Mouse (Mus musculus): ENCODE data around the gene Ccser2. TPM values are rescaled to one million over a fixed set of nuclear protein-coding genes. Genes with fewer than 3 reads are reported as not detected.
A peak's percentile ranks its signal among the peaks of the same experiment; 100 is the strongest.

Gene Ccser2
- polyA plus RNA-seq, 1 experiment from 2014 or later, result 25.5 TPM

GRCm38 (mm10) chr14:36894701-36895100, 73.9 kb downstream of the Ccser2 start:
- H3K27me3 ChIP-seq (ENCODE audit: low read depth, poor library complexity, severe bottlenecking), result no peaks in the 10 kb centered on the region
- DNase-seq (ENCODE audit: low spot score), result no peak
- H3K4me1 ChIP-seq, result no peaks in the 10 kb centered on the region
- 85% methylated on average over 3 of the region's 3 CpGs for WGBS
- no peak overlapping the region for H3K27ac ChIP-seq
- 0 out of 2 replicates have a peak, but pooled peaks cover 3% of the 10 kb centered on the region for H3K36me3 ChIP-seq
- H3K4me3 ChIP-seq, result no peak overlapping the region
- no peaks in the 10 kb centered on the region for H3K9me3 ChIP-seq (replicated peaks)

GRCm38 (mm10) chr14:36892762-36893358, 75.7 kb downstream of the Ccser2 start:
- WGBS, result 85% methylated on average over 2 of the region's 2 CpGs
- no peaks in the 10 kb centered on the region for H3K4me1 ChIP-seq
- H3K36me3 ChIP-seq, result 0 out of 2 replicates have a peak, but pooled peaks cover 3% of the 10 kb centered on the region
- no peak for DNase-seq (ENCODE audit: low spot score)
- H3K9me3 ChIP-seq (replicated peaks), result no peaks in the 10 kb centered on the region
- no peak overlapping the region for H3K4me3 ChIP-seq
- H3K27ac ChIP-seq, result no peak overlapping the region
- no peaks in the 10 kb centered on the region for H3K27me3 ChIP-seq (ENCODE audit: low read depth, poor library complexity, severe bottlenecking)

GRCm38 (mm10) chr14:36890130-36890529, 78.4 kb downstream of the Ccser2 start:
- no peaks in the 10 kb centered on the region for H3K4me1 ChIP-seq
- H3K4me3 ChIP-seq, result no peak overlapping the region
- no peaks in the 10 kb centered on the region for H3K9me3 ChIP-seq (replicated peaks)
- 82% methylated on average over 7 of the region's 7 CpGs for WGBS
- no peak for DNase-seq (ENCODE audit: low spot score)
- no peak overlapping the region for H3K27ac ChIP-seq
- no peaks in the 10 kb centered on the region for H3K27me3 ChIP-seq (ENCODE audit: low read depth, poor library complexity, severe bottlenecking)
- 0 out of 2 replicates have a peak, but pooled peaks cover 3% of the 10 kb centered on the region for H3K36me3 ChIP-seq

- DNase-seq (ENCODE audit: low spot score), result no peak
Measured at GRCm38 (mm10) chr14:36885680-36886079, 82.9 kb downstream of the Ccser2 start.

GRCm38 (mm10) chr14:36885117-36885516, 83.5 kb downstream of the Ccser2 start:
- H3K4me1 ChIP-seq, result no peaks in the 10 kb centered on the region
- WGBS, result 89% methylated on average over 1 of the region's 1 CpGs
- H3K27ac ChIP-seq, result no peak overlapping the region

More at GRCm38 (mm10) chr14:36885680-36886079, 82.9 kb downstream of the Ccser2 start:
- no peak overlapping the region for H3K4me3 ChIP-seq
- H3K9me3 ChIP-seq (replicated peaks), result no peaks in the 10 kb centered on the region
- H3K27ac ChIP-seq, result no peak overlapping the region
- WGBS, result 93% methylated on average over 5 of the region's 5 CpGs
- peaks cover 3% of the 10 kb centered on the region; the same call in 1 of the 2 replicates for H3K36me3 ChIP-seq
- no peaks in the 10 kb centered on the region for H3K4me1 ChIP-seq
- no peaks in the 10 kb centered on the region for H3K27me3 ChIP-seq (ENCODE audit: low read depth, poor library complexity, severe bottlenecking)

GRCm38 (mm10) chr14:36883576-36883975, 85.0 kb downstream of the Ccser2 start:
- no peak for DNase-seq (ENCODE audit: low spot score)
- Histone ChIP-seq H3K4me3 (no peak overlapping the region), H3K27me3 (ENCODE audit: low read depth, poor library complexity, severe bottlenecking) (no peaks in the 10 kb centered on the region), H3K4me1 (no peaks in the 10 kb centered on the region), H3K36me3 (peaks cover 9% of the 10 kb centered on the region), H3K9me3 (replicated peaks) (no peaks in the 10 kb centered on the region), H3K27ac (no peak overlapping the region)
- WGBS, result 71% methylated on average over 3 of the region's 3 CpGs

More at GRCm38 (mm10) chr14:36885117-36885516, 83.5 kb downstream of the Ccser2 start:
- DNase-seq (ENCODE audit: low spot score), result no peak
- Histone ChIP-seq H3K4me3 (no peak overlapping the region), H3K36me3 (peaks cover 2% of the 10 kb centered on the region; the same call in 1 of the 2 replicates), H3K9me3 (replicated peaks) (no peaks in the 10 kb centered on the region), H3K27me3 (ENCODE audit: low read depth, poor library complexity, severe bottlenecking) (no peaks in the 10 kb centered on the region)

GRCm38 (mm10) chr14:36870257-36870656, 98.3 kb downstream of the Ccser2 start:
- no peaks in the 10 kb centered on the region for H3K9me3 ChIP-seq (replicated peaks)
- no peak overlapping the region for H3K4me3 ChIP-seq
- 89% methylated on average over 6 of the region's 6 CpGs for WGBS
- no peak overlapping the region for H3K27ac ChIP-seq
- H3K36me3 ChIP-seq, result no peaks in the 10 kb centered on the region
- H3K27me3 ChIP-seq (ENCODE audit: low read depth, poor library complexity, severe bottlenecking), result no peaks in the 10 kb centered on the region
- DNase-seq (ENCODE audit: low spot score), result no peak
- H3K4me1 ChIP-seq, result no peaks in the 10 kb centered on the region

- H3K9me3 ChIP-seq (replicated peaks), result no peaks in the 10 kb centered on the region
- DNase-seq (ENCODE audit: low spot score), result no peak
- H3K27me3 ChIP-seq (ENCODE audit: low read depth, poor library complexity, severe bottlenecking), result no peaks in the 10 kb centered on the region
- H3K4me1 ChIP-seq, result peaks cover 2% of the 10 kb centered on the region; the same call in 1 of the 2 replicates
- 92% methylated on average over 14 of the region's 14 CpGs for WGBS
- H3K36me3 ChIP-seq, result no peaks in the 10 kb centered on the region
- no peak overlapping the region for H3K4me3 ChIP-seq
- no peak overlapping the region for H3K27ac ChIP-seq
Measured at GRCm38 (mm10) chr14:36868769-36869362, 99.7 kb downstream of the Ccser2 start.

GRCm38 (mm10) chr14:36866966-36867700, 101.4 kb downstream of the Ccser2 start:
- peaks cover 3% of the 10 kb centered on the region; the same call in 1 of the 2 replicates for H3K4me1 ChIP-seq
- H3K36me3 ChIP-seq, result no peaks in the 10 kb centered on the region
- WGBS, result 21% methylated on average over 6 of the region's 6 CpGs
- no peak overlapping the region for H3K4me3 ChIP-seq
- H3K9me3 ChIP-seq (replicated peaks), result no peaks in the 10 kb centered on the region
- peak; percentile 51 for DNase-seq (ENCODE audit: low spot score)
- no peaks in the 10 kb centered on the region for H3K27me3 ChIP-seq (ENCODE audit: low read depth, poor library complexity, severe bottlenecking)
- H3K27ac ChIP-seq, result no peak overlapping the region

- Histone ChIP-seq H3K9me3 (replicated peaks) (no peaks in the 10 kb centered on the region), H3K27me3 (ENCODE audit: low read depth, poor library complexity, severe bottlenecking) (no peaks in the 10 kb centered on the region), H3K36me3 (no peaks in the 10 kb centered on the region), H3K4me1 (peaks cover 3% of the 10 kb centered on the region; the same call in 1 of the 2 replicates), H3K27ac (no peak overlapping the region), H3K4me3 (0 out of 2 replicates have a peak overlapping the region, but pooled peaks have one; percentile 24)
- DNase-seq (ENCODE audit: low spot score), result peak; percentile 91
- 26% methylated on average over 15 of the region's 15 CpGs for WGBS
Measured at GRCm38 (mm10) chr14:36863877-36864489, 104.6 kb downstream of the Ccser2 start.

GRCm38 (mm10) chr14:36862387-36862786, 106.2 kb downstream of the Ccser2 start:
- WGBS, result 33% methylated on average over 7 of the region's 7 CpGs
- DNase-seq (ENCODE audit: low spot score), result peak; percentile 68
- no peaks in the 10 kb centered on the region for H3K36me3 ChIP-seq
- no peaks in the 10 kb centered on the region for H3K9me3 ChIP-seq (replicated peaks)
- H3K27ac ChIP-seq, result no peak overlapping the region
- H3K4me1 ChIP-seq, result peaks cover 3% of the 10 kb centered on the region; the same call in 1 of the 2 replicates
- no peaks in the 10 kb centered on the region for H3K27me3 ChIP-seq (ENCODE audit: low read depth, poor library complexity, severe bottlenecking)
- H3K4me3 ChIP-seq, result no peak overlapping the region

GRCm38 (mm10) chr14:36858932-36859331, 109.6 kb downstream of the Ccser2 start:
- H3K36me3 ChIP-seq, result no peaks in the 10 kb centered on the region
- H3K9me3 ChIP-seq (replicated peaks), result no peaks in the 10 kb centered on the region
- no peak overlapping the region for H3K27ac ChIP-seq
- WGBS, result 73% methylated on average over 4 of the region's 4 CpGs
- DNase-seq (ENCODE audit: low spot score), result no peak
- H3K27me3 ChIP-seq (ENCODE audit: low read depth, poor library complexity, severe bottlenecking), result no peaks in the 10 kb centered on the region
- H3K4me3 ChIP-seq, result no peak overlapping the region
- H3K4me1 ChIP-seq, result peaks cover 1% of the 10 kb centered on the region; the same call in 1 of the 2 replicates

Data from limb, embryonic 10.5 days (tissue).